Mouse (Mus musculus) heart, postnatal 0 days (tissue): ENCODE data around the gene Trim56. TPM values are rescaled to one million over a fixed set of nuclear protein-coding genes. Genes with fewer than 3 reads are reported as not detected.

ENCODE experiments used
- ATAC-seq: fragments of 200-750 bp; cut with Nextera tagmentation; 2 replicates; pipeline ENCODE4 v1.8.0; 2017; ENCODE audit warnings: low read depth, moderate number of reproducible peaks, moderate library complexity; ENCODE audit not compliant: insufficient read depth
- DNase-seq: peaks from one replicate; pipeline ENCODE4 v3.0.0-alpha.2; 2016; ENCODE audit warnings: low spot score
- H3K27ac ChIP-seq: fragments of 300-500 bp; sonication (generic); 2 replicates; pipeline ENCODE4 v1.5.1; 2014; ENCODE audit warnings: low read depth, mild to moderate bottlenecking
- H3K27me3 ChIP-seq: fragments of 300-500 bp; sonication (generic); 2 replicates; pipeline ENCODE4 v1.6.1; 2014; ENCODE audit warnings: low read length, mixed read lengths; ENCODE audit not compliant: control insufficient read depth, insufficient read depth
- H3K36me3 ChIP-seq: fragments of 300-500 bp; sonication (generic); replicated peaks from 2 replicates; pipeline ENCODE4 v1.6.1; 2014; ENCODE audit warnings: low read length, mixed read lengths; ENCODE audit not compliant: control insufficient read depth, insufficient read depth
- H3K4me1 ChIP-seq: fragments of 300-500 bp; sonication (generic); 2 replicates; pipeline ENCODE4 v1.6.1; 2014; ENCODE audit warnings: antibody characterized with exemption; ENCODE audit not compliant: control insufficient read depth, insufficient read depth
- H3K4me2 ChIP-seq: fragments of 300-500 bp; sonication (generic); 2 replicates; pipeline ENCODE4 v1.6.1; 2014; ENCODE audit warnings: low read depth, mild to moderate bottlenecking, low read length, moderate library complexity
- H3K4me3 ChIP-seq: fragments of 300-500 bp; sonication (generic); 2 replicates; pipeline ENCODE4 v1.5.1; 2014; ENCODE audit warnings: low read depth, low read length
- H3K9ac ChIP-seq: fragments of 300-500 bp; sonication (generic); replicated peaks from 2 replicates; pipeline ENCODE4 v1.6.1; 2014; ENCODE audit warnings: low read depth, low read length, mixed read lengths
- H3K9me3 ChIP-seq: fragments of 300-500 bp; sonication (generic); replicated peaks from 2 replicates; pipeline ENCODE4 v1.6.1; 2016; ENCODE audit warnings: low read length; ENCODE audit not compliant: control insufficient read depth
- CTCF ChIP-seq: IDR thresholded peaks from 2 replicates; pipeline ENCODE4 v1.5.1; 2016; ENCODE audit warnings: antibody characterized with exemption, control low read depth, low read depth
- EP300 ChIP-seq: IDR thresholded peaks from 2 replicates; pipeline ENCODE4 v1.6.1; 2016; ENCODE audit warnings: antibody characterized with exemption, low read depth
- WGBS: fragments of 180-500 bp; shearing (Covaris S2); extraction: QIAGEN DNeasy Blood & Tissue Kit; methylation state at CpG from one replicate; pipeline ENCODE4 v1.1.7; 2014; 5-methylcytosine and 5-hydroxymethylcytosine counted together
- polyA plus RNA-seq: library from polyadenylated mRNA; unstranded; fragments of >200 nt; fragmentation: Nextera tagmentation; extraction: Ambion mirVana; gene quantifications from 2 replicates; pipeline ENCODE4 v1.2.1, GENCODE M21; 2015
- total RNA-seq: library from RNA; depleted of rRNA; stranded (reverse); fragments of >200 nt; gene quantifications from 2 replicates; pipeline ENCODE4 v1.2.3, GENCODE M21; 2014; ENCODE audit warnings: low replicate concordance

Gene Trim56
- total and polyA plus RNA-seq, 2 experiments from 2014 or later, result 4.9 to 15.1 TPM

DNA sequence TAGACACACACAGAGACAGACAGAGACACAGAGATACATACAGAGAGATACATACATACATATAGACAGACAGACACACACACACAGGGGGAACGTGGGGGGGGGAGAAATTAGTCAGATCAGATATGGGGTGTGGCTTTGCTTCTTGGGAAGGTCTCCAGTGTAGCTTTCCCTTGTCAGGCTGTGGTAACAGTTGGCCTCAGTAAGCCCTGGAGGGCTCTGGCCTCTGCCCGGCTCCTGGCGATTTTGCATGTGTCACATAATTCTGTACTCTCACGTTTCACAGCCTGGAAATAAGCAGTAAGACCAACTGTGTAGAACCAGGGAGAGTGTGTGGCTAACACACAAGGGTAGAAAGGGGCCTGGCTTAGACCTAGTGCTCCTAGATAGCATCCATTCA, 15.3 kb downstream of the Trim56 start:
- H3K4me3 ChIP-seq, result no peak overlapping the region
- 54% methylated on average over 4 of the region's 4 CpGs for WGBS
- TF ChIP-seq EP300, result no peak
- TF ChIP-seq CTCF, result no peak
- no peaks in the 10 kb centered on the region for H3K27me3 ChIP-seq
- no peak overlapping the region for H3K9ac ChIP-seq
- ATAC-seq (no peak), DNase-seq (no peak)
- no peak overlapping the region for H3K4me2 ChIP-seq
- H3K36me3 ChIP-seq, result no peaks in the 10 kb centered on the region
- H3K9me3 ChIP-seq, result peaks cover 4% of the 10 kb centered on the region; the same call in 1 of the 2 replicates
- H3K4me1 ChIP-seq, result peaks cover 13% of the 10 kb centered on the region
- H3K27ac ChIP-seq, result no peak overlapping the region

DNA sequence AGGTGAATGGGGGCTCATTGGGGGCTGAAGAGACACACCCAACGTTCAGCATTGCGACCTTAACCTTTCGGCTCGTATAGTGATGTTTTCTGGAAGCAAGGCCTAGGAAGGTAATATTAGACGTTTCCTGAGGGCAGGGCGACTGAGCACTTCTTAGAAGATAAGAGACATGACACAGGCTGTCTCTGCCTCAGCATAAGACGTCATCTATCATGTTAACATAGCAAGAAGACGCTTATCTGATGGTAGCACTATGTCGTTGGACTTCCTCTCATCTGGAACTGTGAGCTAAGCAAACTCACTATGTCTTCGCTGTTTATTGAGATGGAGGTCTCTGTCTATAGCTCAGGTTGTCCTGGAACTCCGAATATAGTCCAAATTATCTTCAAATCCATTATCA, 17.6 kb downstream of the Trim56 start:
- no peak for ATAC-seq

DNA sequence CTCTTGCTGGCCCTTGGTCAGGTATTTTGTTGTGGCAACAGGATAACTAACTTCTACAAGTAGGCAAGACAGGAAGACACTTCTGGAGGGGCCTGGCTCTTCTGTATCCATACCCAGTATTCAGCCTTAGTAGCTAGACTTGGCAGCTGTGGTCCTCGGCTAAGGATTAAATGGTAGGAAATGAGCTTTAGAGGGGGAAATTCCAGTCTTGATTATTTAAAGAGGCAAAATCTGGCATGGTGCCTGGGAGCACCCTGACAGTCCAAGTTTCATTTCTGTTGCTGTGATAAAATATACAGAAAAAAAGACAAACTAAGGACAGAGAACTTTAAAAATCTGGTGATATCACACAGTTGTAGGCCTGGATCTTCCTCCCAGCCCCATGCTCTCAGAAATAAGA, 20.0 kb downstream of the Trim56 start:
- WGBS, result 17% methylated on average over 1 of the region's 1 CpGs
- Histone ChIP-seq H3K27ac (peak overlapping the region; percentile 46; the same call in 1 of the 2 replicates), H3K4me1 (peaks cover 4% of the 10 kb centered on the region), H3K4me2 (no peak overlapping the region), H3K4me3 (no peak overlapping the region), H3K9ac (no peak overlapping the region), H3K27me3 (no peaks in the 10 kb centered on the region), H3K9me3 (peaks cover 4% of the 10 kb centered on the region; the same call in 1 of the 2 replicates), H3K36me3 (no peaks in the 10 kb centered on the region)
- ATAC-seq, result no peak; the same call in 1 of the 2 replicates
- TF ChIP-seq EP300, result no peak
- DNase-seq, result no peak

More for the DNA sequence above, 17.6 kb downstream of the Trim56 start:
- no peak for TF ChIP-seq EP300
- TF ChIP-seq CTCF, result no peak
- Histone ChIP-seq H3K27me3 (no peaks in the 10 kb centered on the region), H3K9ac (no peak overlapping the region), H3K4me1 (peaks cover 13% of the 10 kb centered on the region), H3K36me3 (no peaks in the 10 kb centered on the region), H3K27ac (no peak overlapping the region), H3K4me2 (no peak overlapping the region), H3K4me3 (no peak overlapping the region), H3K9me3 (peaks cover 4% of the 10 kb centered on the region; the same call in 1 of the 2 replicates)
- DNase-seq, result no peak
- WGBS, result 57% methylated on average over 11 of the region's 11 CpGs

DNA sequence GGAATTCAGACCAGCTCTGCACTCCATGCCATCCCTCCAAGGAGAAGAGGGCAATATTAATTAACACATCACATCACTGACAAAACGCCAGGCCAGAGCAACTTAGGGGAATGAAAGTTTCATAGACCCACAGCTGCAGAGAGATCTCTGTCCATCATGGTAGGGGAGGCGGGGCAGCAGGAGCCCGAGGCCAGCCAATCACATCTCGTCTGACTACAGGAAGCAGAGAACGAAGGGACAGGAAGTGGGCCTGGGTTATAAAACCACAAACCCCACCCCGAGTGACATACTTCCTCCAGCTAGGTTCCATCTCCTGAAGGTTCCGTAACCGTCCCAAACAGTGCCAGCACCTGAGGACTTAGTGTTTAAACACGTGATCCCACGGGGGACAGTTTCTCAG, 20.9 kb downstream of the Trim56 start:
- H3K36me3 ChIP-seq, result no peaks in the 10 kb centered on the region
- H3K9ac ChIP-seq, result no peak overlapping the region
- no peak overlapping the region for H3K27ac ChIP-seq
- no peak overlapping the region for H3K4me2 ChIP-seq
- no peak overlapping the region for H3K4me3 ChIP-seq
- DNase-seq (no peak), ATAC-seq (no peak)
- no peak for TF ChIP-seq EP300
- TF ChIP-seq CTCF, result no peak
- H3K4me1 ChIP-seq, result peaks cover 4% of the 10 kb centered on the region
- no peaks in the 10 kb centered on the region for H3K27me3 ChIP-seq
- WGBS, result 79% methylated on average over 10 of the region's 10 CpGs
- peaks cover 4% of the 10 kb centered on the region; the same call in 1 of the 2 replicates for H3K9me3 ChIP-seq

DNA sequence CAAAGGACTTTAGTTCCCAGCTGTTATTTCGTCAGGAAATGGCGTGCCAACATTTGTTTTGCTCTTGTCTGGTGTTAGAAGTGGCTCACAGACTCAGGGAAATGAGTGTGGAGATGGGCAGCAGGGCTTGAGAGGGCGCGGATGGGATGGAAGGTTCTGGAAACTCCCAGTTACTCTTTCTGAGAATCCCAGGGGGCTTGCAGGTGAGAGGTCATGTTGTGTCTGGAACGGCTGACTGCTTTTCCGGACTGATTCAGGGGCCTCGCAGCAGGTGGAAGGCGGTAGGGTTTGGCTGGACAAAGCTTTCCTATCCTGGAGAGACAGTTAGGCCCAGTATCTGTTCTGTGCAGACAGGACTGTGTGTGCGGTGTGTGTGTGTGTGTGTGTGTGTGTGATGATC, 22.3 kb downstream of the Trim56 start:
- no peak overlapping the region for H3K27ac ChIP-seq
- H3K27me3 ChIP-seq, result no peaks in the 10 kb centered on the region
- H3K4me1 ChIP-seq, result peaks cover 4% of the 10 kb centered on the region
- no peak overlapping the region for H3K9ac ChIP-seq
- H3K36me3 ChIP-seq, result no peaks in the 10 kb centered on the region
- no peak overlapping the region for H3K4me2 ChIP-seq
- H3K4me3 ChIP-seq, result no peak overlapping the region
- WGBS, result 59% methylated on average over 9 of the region's 9 CpGs
- no peak for TF ChIP-seq EP300
- TF ChIP-seq CTCF, result no peak
- no peak for DNase-seq
- no peak for ATAC-seq
- peaks cover 4% of the 10 kb centered on the region; the same call in 1 of the 2 replicates for H3K9me3 ChIP-seq

DNA sequence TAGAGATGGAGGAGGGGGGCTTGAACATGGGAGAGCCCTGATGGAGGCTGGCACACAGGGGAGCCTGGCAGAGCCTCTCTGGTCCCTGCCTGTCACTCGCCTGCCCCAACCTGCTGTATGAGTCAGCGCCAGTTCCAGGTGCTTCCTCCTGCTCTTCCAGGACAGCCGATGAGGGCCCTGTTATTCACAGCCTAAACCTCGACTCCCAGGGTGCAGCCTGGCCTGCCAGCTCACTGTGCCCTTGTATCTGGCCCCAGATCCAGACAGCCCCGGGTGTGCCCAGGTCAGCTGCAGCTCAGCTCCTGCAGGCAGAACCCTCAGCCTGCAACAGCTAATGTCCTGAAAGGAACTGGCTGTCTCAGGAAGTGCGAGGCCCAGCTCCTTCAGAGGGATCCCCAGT, 24.4 kb downstream of the Trim56 start:
- ATAC-seq (no peak), DNase-seq (no peak)
- no peak for TF ChIP-seq CTCF
- TF ChIP-seq EP300, result no peak
- peaks cover 4% of the 10 kb centered on the region for H3K4me1 ChIP-seq
- H3K4me2 ChIP-seq, result no peak overlapping the region
- H3K9ac ChIP-seq, result no peak overlapping the region
- 56% methylated on average over 6 of the region's 6 CpGs for WGBS
- H3K4me3 ChIP-seq, result no peak overlapping the region
- H3K9me3 ChIP-seq, result peaks cover 1% of the 10 kb centered on the region; the same call in 1 of the 2 replicates
- no peaks in the 10 kb centered on the region for H3K27me3 ChIP-seq
- no peaks in the 10 kb centered on the region for H3K36me3 ChIP-seq
- no peak overlapping the region for H3K27ac ChIP-seq
